Mouse (Mus musculus) intestine, embryonic 15.5 days (tissue): Measurements from ENCODE around the gene Cd6. TPM values are rescaled to one million over a fixed set of nuclear protein-coding genes. Genes with fewer than 3 reads are reported as not detected.

Source experiments
- ATAC-seq: fragments of 200-750 bp; cut with Nextera tagmentation; 2 replicates; pipeline ENCODE4 v1.8.0; 2017; ENCODE audit warnings: moderate TSS enrichment, moderate library complexity
- H3K27ac ChIP-seq: fragments of 300-500 bp; sonication (generic); 2 replicates; pipeline ENCODE4 v1.5.1; 2015; ENCODE audit warnings: mild to moderate bottlenecking, inconsistent platforms
- H3K27me3 ChIP-seq: fragments of 300-500 bp; sonication (generic); replicated peaks from 2 replicates; pipeline ENCODE4 v1.6.1; 2015; ENCODE audit warnings: inconsistent platforms
- H3K36me3 ChIP-seq: fragments of 300-500 bp; sonication (generic); 2 replicates; pipeline ENCODE4 v1.6.1; 2015; ENCODE audit warnings: inconsistent platforms
- H3K4me1 ChIP-seq: fragments of 300-500 bp; sonication (generic); replicated peaks from 2 replicates; pipeline ENCODE4 v1.6.1; 2015; ENCODE audit warnings: inconsistent platforms
- H3K4me2 ChIP-seq: fragments of 300-500 bp; sonication (generic); replicated peaks from 2 replicates; pipeline ENCODE4 v1.6.1; 2015; ENCODE audit warnings: mild to moderate bottlenecking, inconsistent platforms
- H3K4me3 ChIP-seq: fragments of 300-500 bp; sonication (generic); replicated peaks from 2 replicates; pipeline ENCODE4 v1.5.1; 2015; ENCODE audit warnings: inconsistent platforms
- H3K9ac ChIP-seq: fragments of 300-500 bp; sonication (generic); 2 replicates; pipeline ENCODE4 v1.6.1; 2015; ENCODE audit warnings: inconsistent platforms
- H3K9me3 ChIP-seq: fragments of 300-500 bp; sonication (generic); 2 replicates; pipeline ENCODE4 v1.6.1; 2016; ENCODE audit warnings: inconsistent platforms
- WGBS: fragments of 180-500 bp; shearing (Covaris S2); methylation state at CpG from one replicate; pipeline ENCODE4 v1.1.7; 2015; 5-methylcytosine and 5-hydroxymethylcytosine counted together
- polyA plus RNA-seq: library from polyadenylated mRNA; unstranded; fragments of >200 nt; fragmentation: Nextera tagmentation; extraction: Ambion mirVana; gene quantifications from 2 replicates; pipeline ENCODE4 v1.2.1, GENCODE M21; 2015

The Cd6 gene
- polyA plus RNA-seq, 1 experiment from 2014 or later = 0.19 TPM

GRCm38 (mm10) chr19:10787406-10787805 is 42.5 kb downstream of the Cd6 start:
- Histone ChIP-seq H3K9ac (no peak overlapping the region), H3K36me3 (no peaks in the 10 kb centered on the region), H3K4me1 (no peaks in the 10 kb centered on the region), H3K4me3 (no peak overlapping the region), H3K9me3 (no peaks in the 10 kb centered on the region), H3K27ac (no peak overlapping the region), H3K27me3 (no peaks in the 10 kb centered on the region), H3K4me2 (no peak overlapping the region)
- no peak for ATAC-seq
- WGBS = 75% methylated on average over 4 of the region's 4 CpGs

GRCm38 (mm10) chr19:10786753-10787152 is 43.1 kb downstream of the Cd6 start:
- Histone ChIP-seq H3K36me3 (no peaks in the 10 kb centered on the region), H3K9me3 (no peaks in the 10 kb centered on the region), H3K27ac (no peak overlapping the region), H3K4me1 (no peaks in the 10 kb centered on the region), H3K9ac (no peak overlapping the region), H3K27me3 (no peaks in the 10 kb centered on the region), H3K4me3 (no peak overlapping the region), H3K4me2 (no peak overlapping the region)
- WGBS = 81% methylated on average over 6 of the region's 6 CpGs
- no peak for ATAC-seq

GRCm38 (mm10) chr19:10784796-10785459 is 44.9 kb downstream of the Cd6 start:
- 75% methylated on average over 10 of the region's 10 CpGs for WGBS
- Histone ChIP-seq H3K36me3 (no peaks in the 10 kb centered on the region), H3K9me3 (no peaks in the 10 kb centered on the region), H3K27me3 (no peaks in the 10 kb centered on the region), H3K9ac (no peak overlapping the region), H3K4me3 (no peak overlapping the region), H3K4me2 (no peak overlapping the region), H3K4me1 (no peaks in the 10 kb centered on the region), H3K27ac (no peak overlapping the region)
- ATAC-seq = no peak

GRCm38 (mm10) chr19:10784061-10784460 is 45.8 kb downstream of the Cd6 start:
- H3K36me3 ChIP-seq = no peaks in the 10 kb centered on the region
- WGBS = 41% methylated on average over 3 of the region's 3 CpGs
- ATAC-seq = no peak
- no peak overlapping the region for H3K27ac ChIP-seq
- H3K9me3 ChIP-seq = no peaks in the 10 kb centered on the region
- no peaks in the 10 kb centered on the region for H3K4me1 ChIP-seq
- H3K9ac ChIP-seq = no peak overlapping the region
- no peak overlapping the region for H3K4me2 ChIP-seq
- H3K27me3 ChIP-seq = no peaks in the 10 kb centered on the region
- no peak overlapping the region for H3K4me3 ChIP-seq

GRCm38 (mm10) chr19:10783168-10783567 is 46.7 kb downstream of the Cd6 start:
- H3K36me3 ChIP-seq = no peaks in the 10 kb centered on the region
- H3K4me1 ChIP-seq = no peaks in the 10 kb centered on the region
- no peak for ATAC-seq
- WGBS = 68% methylated on average over 4 of the region's 4 CpGs
- H3K4me3 ChIP-seq = no peak overlapping the region
- H3K9me3 ChIP-seq = no peaks in the 10 kb centered on the region
- H3K9ac ChIP-seq = no peak overlapping the region
- no peak overlapping the region for H3K4me2 ChIP-seq
- no peaks in the 10 kb centered on the region for H3K27me3 ChIP-seq
- no peak overlapping the region for H3K27ac ChIP-seq

- Histone ChIP-seq H3K4me3 (no peak overlapping the region), H3K9ac (no peak overlapping the region), H3K4me1 (no peaks in the 10 kb centered on the region), H3K9me3 (no peaks in the 10 kb centered on the region), H3K4me2 (no peak overlapping the region), H3K27ac (no peak overlapping the region), H3K27me3 (no peaks in the 10 kb centered on the region), H3K36me3 (no peaks in the 10 kb centered on the region)
- no peak for ATAC-seq
- whole genome bisulfite sequencing = 78% methylated on average over 4 of the region's 4 CpGs
Measured at GRCm38 (mm10) chr19:10781641-10782040, 48.2 kb downstream of the Cd6 start.

- 81% methylated on average over 4 of the region's 4 CpGs for WGBS
- H3K9me3 ChIP-seq = no peaks in the 10 kb centered on the region
- H3K36me3 ChIP-seq = no peaks in the 10 kb centered on the region
- H3K4me2 ChIP-seq = no peak overlapping the region
- H3K4me3 ChIP-seq = no peak overlapping the region
- H3K9ac ChIP-seq = no peak overlapping the region
- no peaks in the 10 kb centered on the region for H3K27me3 ChIP-seq
- ATAC-seq = no peak
- no peak overlapping the region for H3K27ac ChIP-seq
- H3K4me1 ChIP-seq = no peaks in the 10 kb centered on the region
Measured at GRCm38 (mm10) chr19:10776906-10777305, 53.0 kb downstream of the Cd6 start.

GRCm38 (mm10) chr19:10774141-10774540 is 55.7 kb downstream of the Cd6 start:
- Histone ChIP-seq H3K9me3 (no peaks in the 10 kb centered on the region), H3K4me2 (no peak overlapping the region), H3K27ac (no peak overlapping the region), H3K9ac (no peak overlapping the region), H3K27me3 (no peaks in the 10 kb centered on the region), H3K4me1 (no peaks in the 10 kb centered on the region), H3K4me3 (no peak overlapping the region), H3K36me3 (no peaks in the 10 kb centered on the region)
- 91% methylated on average over 6 of the region's 6 CpGs for WGBS
- ATAC-seq = no peak

GRCm38 (mm10) chr19:10773384-10773783 is 56.5 kb downstream of the Cd6 start:
- WGBS = 70% methylated on average over 7 of the region's 7 CpGs
- no peaks in the 10 kb centered on the region for H3K36me3 ChIP-seq
- ATAC-seq = no peak
- H3K9ac ChIP-seq = no peak overlapping the region
- H3K4me3 ChIP-seq = no peak overlapping the region
- H3K4me1 ChIP-seq = no peaks in the 10 kb centered on the region
- H3K9me3 ChIP-seq = no peaks in the 10 kb centered on the region
- H3K4me2 ChIP-seq = no peak overlapping the region
- H3K27ac ChIP-seq = no peak overlapping the region
- no peaks in the 10 kb centered on the region for H3K27me3 ChIP-seq

GRCm38 (mm10) chr19:10772866-10773265 is 57.0 kb downstream of the Cd6 start:
- WGBS = 88% methylated on average over 10 of the region's 10 CpGs
- Histone ChIP-seq H3K9ac (no peak overlapping the region), H3K27ac (no peak overlapping the region), H3K4me3 (no peak overlapping the region), H3K36me3 (no peaks in the 10 kb centered on the region), H3K9me3 (no peaks in the 10 kb centered on the region), H3K4me1 (no peaks in the 10 kb centered on the region), H3K27me3 (no peaks in the 10 kb centered on the region), H3K4me2 (no peak overlapping the region)
- no peak for ATAC-seq

- Histone ChIP-seq H3K9me3 (no peaks in the 10 kb centered on the region), H3K4me3 (no peak overlapping the region), H3K4me2 (no peak overlapping the region), H3K4me1 (no peaks in the 10 kb centered on the region), H3K36me3 (no peaks in the 10 kb centered on the region), H3K27me3 (no peaks in the 10 kb centered on the region), H3K27ac (no peak overlapping the region), H3K9ac (no peak overlapping the region)
- ATAC-seq = no peak
- WGBS = 80% methylated on average over 7 of the region's 7 CpGs
Measured at GRCm38 (mm10) chr19:10771995-10772394, 57.9 kb downstream of the Cd6 start.

GRCm38 (mm10) chr19:10769429-10770195 is 60.2 kb downstream of the Cd6 start:
- 58% methylated on average over 12 of the region's 12 CpGs for WGBS
- Histone ChIP-seq H3K4me1 (no peaks in the 10 kb centered on the region), H3K36me3 (no peaks in the 10 kb centered on the region), H3K27me3 (no peaks in the 10 kb centered on the region), H3K9me3 (no peaks in the 10 kb centered on the region), H3K27ac (no peak overlapping the region), H3K4me2 (no peak overlapping the region), H3K9ac (no peak overlapping the region), H3K4me3 (no peak overlapping the region)
- ATAC-seq = no peak
